Mouse (Mus musculus): ENCODE data around the gene Nr1i3. TPM values are rescaled to one million over a fixed set of nuclear protein-coding genes. Genes with fewer than 3 reads are reported as not detected.
"Not testable (repeated sequence)": the region's sequence is repeated elsewhere in the genome, so short reads cannot be mapped to it uniquely, and the experiment has no call there.

The Nr1i3 gene
- total RNA-seq, 2 experiments from 2014 or later = not detected

DNA sequence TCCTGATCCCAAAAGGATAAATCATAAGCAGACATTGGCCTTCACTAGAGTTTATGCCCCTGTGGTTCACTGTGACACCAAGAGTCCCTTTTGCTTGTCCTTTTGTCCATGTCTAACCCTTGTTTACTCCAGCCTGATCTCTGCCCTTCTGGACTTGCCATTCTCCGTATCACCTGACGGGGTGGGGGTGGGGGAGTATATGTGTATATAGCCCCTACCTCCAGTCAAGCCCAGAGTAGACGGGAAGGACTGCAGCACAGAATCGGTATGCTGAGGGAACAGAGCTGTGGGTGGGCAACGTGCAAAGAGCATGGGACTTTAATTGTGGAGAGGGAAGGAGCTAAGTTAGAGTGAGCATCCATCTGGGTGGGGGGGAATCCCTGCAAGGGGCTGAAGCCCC is 11.1 kb downstream of the Nr1i3 start, which contains the start of gene Apoa2:
Apoa2 (plus strand) TSS at position 198 of the 400 bp plus-strand sequence.
- intact Hi-C loops (cut with DNase I; ENCODE audit: low total_unique reads) = no loop called here

GRCm38 (mm10) chr1:171226780-171227179 is 13.0 kb downstream of the Nr1i3 start:
- DNase-seq = no peak
- intact Hi-C loops (cut with DNase I; ENCODE audit: low total_unique reads) = no loop called here

More for the DNA sequence above, 11.1 kb downstream of the Nr1i3 start, which contains the start of gene Apoa2:
- DNase-seq = no peak

GRCm38 (mm10) chr1:171227879-171228278 is 14.1 kb downstream of the Nr1i3 start:
- intact Hi-C loops (cut with DNase I; ENCODE audit: low total_unique reads) = no loop called here
- DNase-seq = no peak

GRCm38 (mm10) chr1:171229750-171230149 is 16.0 kb downstream of the Nr1i3 start:
- no peak for DNase-seq
- intact Hi-C loops (cut with DNase I; ENCODE audit: low total_unique reads) = no loop called here

DNA sequence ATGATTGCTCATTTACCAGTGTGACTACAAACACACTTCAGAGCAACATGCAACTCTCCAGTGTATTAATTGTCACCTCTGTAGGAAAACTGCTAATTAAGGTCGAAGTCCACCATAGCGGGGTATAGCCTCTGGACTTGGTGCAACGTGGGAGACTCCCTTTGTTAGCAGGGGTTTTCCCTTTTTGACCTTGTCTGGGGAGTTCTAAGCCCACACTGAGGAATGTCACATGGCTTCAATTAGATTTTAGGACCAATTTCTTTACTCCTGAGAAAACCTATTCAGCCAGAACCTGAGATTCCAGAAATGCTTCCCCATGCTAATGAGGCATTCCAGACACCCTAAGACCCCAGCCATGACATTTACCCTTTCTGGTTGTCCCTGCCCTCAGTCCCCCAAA is 16.4 kb downstream of the Nr1i3 start:
- intact Hi-C loops (cut with DNase I; ENCODE audit: low total_unique reads) = no loop called here

DNA sequence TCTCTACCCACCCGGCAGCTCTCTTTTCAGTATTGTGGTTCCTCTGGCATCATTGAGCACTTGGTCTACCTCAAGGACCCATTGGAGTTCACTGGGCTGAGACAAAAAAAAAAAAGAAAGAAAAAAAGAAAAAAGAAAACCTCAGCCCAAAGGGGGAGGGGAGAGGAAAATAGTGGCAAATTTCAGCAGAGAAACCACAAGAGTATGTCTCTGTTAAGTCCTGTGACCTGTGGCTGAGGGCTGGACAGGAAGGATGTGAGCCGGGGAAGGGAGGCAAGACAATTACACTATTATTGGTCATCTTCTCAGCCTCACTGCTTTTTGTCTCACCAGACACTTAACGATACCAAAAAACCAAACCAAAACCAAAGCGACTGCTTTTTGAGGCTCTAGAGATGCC is 18.1 kb downstream of the Nr1i3 start:
- intact Hi-C loops (cut with DNase I; ENCODE audit: low total_unique reads) = no loop called here
- DNase-seq = no peak

More for the DNA sequence above, 16.4 kb downstream of the Nr1i3 start:
- DNase-seq = no peak

DNA sequence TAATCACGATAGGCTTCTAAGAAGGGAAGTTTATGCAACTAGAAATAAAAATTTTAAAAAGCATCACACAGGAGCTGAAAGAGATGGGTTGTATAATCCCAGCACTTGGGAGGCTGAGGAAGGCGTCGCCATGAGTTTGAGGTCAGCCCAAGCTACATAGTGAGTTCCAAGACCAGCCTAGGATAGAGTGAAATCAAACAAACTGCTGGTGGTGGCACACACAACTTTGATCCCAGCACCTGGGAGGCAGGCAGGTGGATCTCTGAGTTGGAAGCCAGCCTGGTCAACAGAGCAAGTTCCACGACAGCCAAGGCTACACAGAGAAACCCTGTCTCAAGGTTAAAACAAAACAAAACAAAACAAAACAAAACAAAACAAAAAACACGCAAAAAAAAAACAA is 18.6 kb downstream of the Nr1i3 start:
- intact Hi-C loops (cut with DNase I; ENCODE audit: low total_unique reads) = no loop called here
- DNase-seq = no peak

DNA sequence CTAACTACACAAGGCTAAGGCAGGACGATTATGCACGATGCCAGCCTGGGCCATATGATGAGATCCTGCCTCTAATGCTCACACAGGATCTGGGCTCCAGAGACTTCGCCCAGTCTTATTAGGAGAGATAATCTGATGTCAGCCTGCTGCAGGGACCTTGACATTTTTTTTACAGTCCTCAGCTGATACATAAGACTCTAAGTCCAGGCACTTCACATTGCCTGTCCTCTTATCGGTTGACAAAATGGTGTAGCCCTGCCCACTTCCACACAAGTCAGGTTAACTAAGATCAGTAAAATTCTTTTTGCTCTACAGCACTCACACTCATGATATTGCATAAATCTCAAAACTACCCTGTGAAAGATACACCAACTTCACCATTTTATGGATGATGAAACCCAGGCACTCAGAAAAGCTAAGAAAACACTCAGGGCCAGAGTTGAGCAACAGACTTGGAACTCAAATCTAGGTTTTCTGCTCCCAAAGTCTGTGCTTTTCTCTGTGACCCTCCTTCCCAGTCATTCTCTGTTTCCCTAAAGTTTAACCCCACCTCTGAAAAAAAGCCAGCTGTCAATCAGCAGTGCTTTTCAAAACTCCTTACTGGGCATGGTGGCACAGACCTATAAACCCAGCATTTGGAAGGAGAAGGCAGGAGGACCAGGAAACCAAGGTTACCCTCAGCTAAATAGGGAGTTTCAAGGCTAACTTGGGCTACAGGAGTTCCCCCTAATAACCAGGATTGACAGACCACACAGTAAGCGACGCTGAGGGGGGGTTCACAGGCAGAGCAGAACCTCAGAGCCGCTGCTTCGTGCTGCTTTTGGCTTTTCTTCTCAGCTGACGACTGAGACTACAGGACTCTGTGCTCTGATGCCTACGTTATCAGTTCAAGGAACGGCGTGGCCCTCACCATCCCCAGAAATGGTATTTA is 19.3 kb downstream of the Nr1i3 start:
- intact Hi-C loops (cut with DNase I; ENCODE audit: low total_unique reads) = no loop called here
- no peak for DNase-seq

GRCm38 (mm10) chr1:171234126-171234525 is 20.4 kb downstream of the Nr1i3 start, which contains the start of gene Fcer1g:
Gene Fcer1g (minus strand): TSS chr1:171234365.
- DNase-seq = no peak
- intact Hi-C loops (cut with DNase I; ENCODE audit: low total_unique reads) = no loop called here

DNA sequence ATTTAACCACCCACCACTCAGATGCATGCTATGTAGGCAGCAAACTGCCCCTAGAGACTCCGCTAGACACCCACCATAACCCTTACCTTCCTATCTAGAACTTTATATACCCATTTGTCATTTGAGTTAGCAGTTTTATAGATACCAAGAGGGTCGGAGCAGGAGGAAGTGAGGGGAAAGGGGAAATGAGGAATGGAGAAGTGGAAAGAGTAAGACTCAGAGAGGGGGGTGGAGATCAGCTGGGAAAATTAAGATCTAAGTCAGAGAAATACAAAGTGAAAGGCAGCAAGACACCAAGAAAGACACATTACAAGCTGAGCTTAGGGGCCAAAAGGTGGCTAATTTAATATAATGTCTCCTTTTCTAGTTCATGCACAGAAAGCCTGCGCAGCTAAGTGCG is 20.8 kb downstream of the Nr1i3 start:
- intact Hi-C loops (cut with DNase I; ENCODE audit: low total_unique reads) = no loop called here
- DNase-seq = no peak

DNA sequence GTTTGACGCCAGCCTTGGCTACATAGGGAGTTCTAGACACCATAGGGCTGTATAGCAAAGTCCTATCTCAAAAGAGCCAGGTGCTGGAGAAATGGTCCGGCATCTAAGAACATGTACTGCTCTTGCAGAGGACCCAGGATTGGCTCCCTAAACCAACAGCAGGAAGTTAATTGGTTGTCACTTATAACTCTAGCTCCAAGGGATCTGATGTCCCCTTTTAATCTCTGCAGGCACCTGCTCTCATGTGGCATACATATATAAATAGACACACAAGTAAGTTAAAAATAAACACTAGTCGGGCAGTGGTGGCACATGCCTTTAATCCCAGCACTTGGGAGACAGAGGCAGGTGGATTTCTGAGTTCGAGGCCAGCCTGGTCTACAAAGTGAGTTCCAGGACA is 22.0 kb downstream of the Nr1i3 start:
- intact Hi-C loops (cut with DNase I; ENCODE audit: low total_unique reads) = no loop called here

DNA sequence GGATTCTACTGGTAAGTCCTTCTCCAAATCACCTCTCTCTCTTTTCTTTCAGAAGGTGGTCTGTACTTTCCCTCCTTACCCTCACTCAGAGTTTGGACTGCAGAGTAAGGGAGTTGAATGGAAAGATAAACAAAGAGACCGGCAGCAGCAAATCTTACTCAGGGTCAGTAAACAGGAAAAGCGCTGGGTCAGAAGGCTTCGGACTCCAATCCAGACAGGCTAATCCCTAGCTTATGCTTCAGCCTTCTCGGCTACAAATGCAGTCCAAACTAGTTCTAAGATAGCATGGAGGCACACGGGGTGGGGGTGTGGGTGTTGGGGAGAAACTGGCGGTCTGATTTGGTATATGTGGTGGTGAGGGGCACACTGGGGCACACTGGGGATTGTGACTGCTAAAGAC is 23.7 kb downstream of the Nr1i3 start:
- DNase-seq = no peak
- intact Hi-C loops (cut with DNase I; ENCODE audit: low total_unique reads) = no loop called here

More for the DNA sequence above, 22.0 kb downstream of the Nr1i3 start:
- no peak for DNase-seq

- peak; percentile 50 for DNase-seq
- intact Hi-C loops (cut with DNase I; ENCODE audit: low total_unique reads) = no loop called here
Measured at GRCm38 (mm10) chr1:171238463-171238862, 24.7 kb downstream of the Nr1i3 start.

- intact Hi-C loops (cut with DNase I; ENCODE audit: low total_unique reads) = no loop called here
- DNase-seq = no peak
Measured at GRCm38 (mm10) chr1:171239992-171240744, 26.4 kb downstream of the Nr1i3 start.

DNA sequence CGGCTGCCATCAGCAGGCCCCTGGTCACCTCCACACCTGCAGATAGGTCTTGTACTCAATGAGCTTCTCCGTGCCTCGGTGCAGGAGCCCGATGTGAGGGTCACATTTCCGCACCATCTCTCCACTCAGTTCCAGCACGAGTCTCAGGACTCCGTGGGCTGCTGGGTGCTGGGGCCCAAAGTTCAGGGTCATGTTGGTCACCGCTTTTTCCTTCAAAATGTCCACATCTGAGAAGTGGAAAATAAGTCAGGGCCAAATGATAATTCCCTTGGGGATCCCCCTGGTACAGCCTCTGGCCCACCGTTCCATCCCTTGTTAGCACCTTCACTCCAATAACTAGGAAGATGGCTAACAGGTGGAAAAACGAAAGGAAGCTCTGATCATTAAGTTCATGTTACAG is 27.1 kb downstream of the Nr1i3 start:
- intact Hi-C loops (cut with DNase I; ENCODE audit: low total_unique reads) = no loop called here
- DNase-seq = no peak

DNA sequence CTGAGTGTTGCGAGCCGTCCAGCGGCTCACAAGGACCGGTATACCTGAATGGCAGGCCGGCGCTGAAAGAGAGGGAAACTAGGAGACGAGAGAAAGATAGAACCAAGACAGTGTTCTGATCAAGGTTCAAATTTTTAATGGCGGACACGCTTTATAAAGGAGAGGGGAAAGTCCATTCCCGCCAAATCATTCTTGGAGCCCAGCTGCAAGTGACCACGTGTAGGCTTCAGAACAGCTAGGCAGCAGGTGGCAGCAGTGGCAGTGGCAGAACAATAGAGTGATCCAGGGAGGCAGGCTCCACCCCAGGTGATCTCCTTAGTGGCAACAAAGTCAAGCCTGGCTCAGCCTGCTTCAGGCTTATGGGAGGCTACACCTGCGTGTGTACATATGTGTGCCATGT is 28.2 kb downstream of the Nr1i3 start:
- DNase-seq; intact Hi-C loops (cut with DNase I; ENCODE audit: low total_unique reads): not testable (repeated sequence)

DNA sequence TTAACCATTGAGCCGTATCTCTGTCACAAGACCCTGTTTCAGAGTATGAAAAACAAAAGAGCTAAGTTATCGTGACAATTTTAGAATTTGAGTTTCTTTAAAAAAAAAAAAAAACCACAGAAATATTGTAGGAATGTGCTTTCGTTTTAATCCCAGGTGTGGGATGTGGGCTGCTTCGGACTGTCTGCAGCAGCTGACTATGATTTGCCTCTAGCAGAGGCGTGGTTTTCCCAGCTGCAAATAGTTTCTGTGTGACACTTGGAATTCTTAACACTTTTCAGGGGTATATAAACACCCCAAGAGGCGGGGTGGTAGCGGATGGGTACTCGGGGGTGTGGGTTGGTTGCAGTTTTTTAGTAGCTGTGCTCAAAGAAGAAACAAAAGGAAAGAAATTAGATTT is 31.6 kb downstream of the Nr1i3 start:
- no peak for DNase-seq

GRCm38 (mm10) chr1:171246709-171247452 is 33.1 kb downstream of the Nr1i3 start:
- peak; percentile 96 for DNase-seq
- intact Hi-C loops (cut with DNase I; ENCODE audit: low total_unique reads) = no loop called here

More for the DNA sequence above, 31.6 kb downstream of the Nr1i3 start:
- intact Hi-C loops (cut with DNase I; ENCODE audit: low total_unique reads) = no loop called here

GRCm38 (mm10) chr1:171247453-171247841 is 33.7 kb downstream of the Nr1i3 start:
- intact Hi-C loops (cut with DNase I; ENCODE audit: low total_unique reads) = no loop called here

GRCm38 (mm10) chr1:171247916-171248315 is 34.1 kb downstream of the Nr1i3 start:
- intact Hi-C loops (cut with DNase I; ENCODE audit: low total_unique reads) = no loop called here
- DNase-seq = no peak

More at GRCm38 (mm10) chr1:171247453-171247841, 33.7 kb downstream of the Nr1i3 start:
- DNase-seq = no peak

Measured in gastrocnemius, postnatal 14 days (tissue).